Comparison of ENCODE assay signal across 16 mouse cellular contexts in the genomic region with DNA sequence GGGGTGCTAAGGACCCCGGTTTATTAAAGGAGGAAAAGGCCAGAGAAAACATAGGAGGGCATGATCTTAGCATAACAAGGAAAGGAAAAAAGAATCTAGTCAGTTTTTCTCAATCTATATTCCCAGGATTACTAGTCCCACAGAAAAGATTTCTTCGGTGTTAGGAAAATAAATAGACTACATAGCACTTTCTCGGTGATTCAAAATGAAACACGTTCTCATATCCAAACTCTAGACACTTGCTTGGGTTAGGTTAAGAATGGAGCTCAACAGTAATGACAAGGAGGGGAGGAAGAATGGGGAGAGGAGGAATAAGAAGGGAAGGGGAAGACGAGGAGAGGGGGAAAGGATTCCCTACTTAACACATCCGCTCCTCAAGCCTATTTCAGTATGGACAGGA.
"Had no signal": no experiment of that assay in that cellular context is flagged by ENCODE, and none has a peak within 500 bp of the region (broad histone marks: within the 10 kb centered on the region; RNA-seq: fewer than 3 reads in every experiment).

No protein-coding gene starts in this region.

- H3K27ac ChIP-seq: neural tube, embryonic 13.5 days; neural tube, embryonic 15.5 days; stomach, embryonic 15.5 days; stomach, postnatal 0 days had no signal

- H3K4me3 ChIP-seq: neural tube, embryonic 13.5 days; neural tube, embryonic 15.5 days; stomach, embryonic 15.5 days had no signal

- DNase-seq: retina, postnatal 1 day; right cerebral cortex, adult 18-20 months; right cerebral cortex, postnatal 14 days; right cerebral cortex, postnatal 25 days; right cerebral cortex, postnatal 4 days; spleen, adult 18-20 months; thymus, adult 18-20 months; thymus, adult 2 months; thymus, postnatal 14 days; thymus, postnatal 25 days; thymus, postnatal 36 days; thymus, postnatal 4 days had no signal

- H3K27me3 ChIP-seq: neural tube, embryonic 13.5 days; neural tube, embryonic 15.5 days; stomach, embryonic 15.5 days had no signal

- H3K36me3 ChIP-seq: stomach, embryonic 15.5 days had no signal

- H3K4me1 ChIP-seq: neural tube, embryonic 13.5 days; neural tube, embryonic 15.5 days had no signal

- H3K9me3 ChIP-seq: neural tube, embryonic 13.5 days; neural tube, embryonic 15.5 days; stomach, embryonic 15.5 days had no signal

- H3K4me2 ChIP-seq: neural tube, embryonic 13.5 days; neural tube, embryonic 15.5 days; stomach, embryonic 15.5 days had no signal

- H3K9ac ChIP-seq: neural tube, embryonic 13.5 days; neural tube, embryonic 15.5 days; stomach, embryonic 15.5 days had no signal
